Mouse (Mus musculus) frontal cortex, postnatal 14 days (tissue): Measurements from ENCODE around the gene Gm39566.

ENCODE experiments used
- DNase-seq, 2 experiments: peaks; one replicate each; pipeline ENCODE4 v3.0.0; 2022; ENCODE audit warnings: low spot score in 2 of 2

Gene Gm39566

GRCm38 (mm10) chr11:69761868-69762267 lies 53.2 kb downstream of the Gm39566 start, which contains the start of gene Slc35g3:
Gene Slc35g3 (minus strand): TSS chr11:69761968.
- no peak for DNase-seq
